Mouse (Mus musculus) heart, adult 2 months (tissue): ENCODE results near the gene Spata31d1c. TPM values are rescaled to one million over a fixed set of nuclear protein-coding genes. Genes with fewer than 3 reads are reported as not detected.
A peak's percentile ranks its signal among the peaks of the same experiment; 100 is the strongest.

Experiments
- DNase-seq, 2 experiments: peaks; one replicate each; pipeline ENCODE4 v3.0.0; 2021
- H3K27ac ChIP-seq: fragments of 200-600 bp; 2 replicates; pipeline ENCODE4 v1.8.1; 2022
- H3K27me3 ChIP-seq: fragments of 200-500 bp; 2 replicates; pipeline ENCODE4 v1.6.1; 2012; ENCODE audit warnings: mild to moderate bottlenecking, low read length, inconsistent platforms, mixed read lengths; ENCODE audit not compliant: control insufficient read depth, insufficient read depth
- H3K36me3 ChIP-seq: fragments of 200-500 bp; 2 replicates; pipeline ENCODE4 v1.6.1; 2012; ENCODE audit warnings: low read length, inconsistent platforms; ENCODE audit not compliant: control insufficient read depth, insufficient read depth
- H3K4me1 ChIP-seq: fragments of 200-500 bp; 2 replicates; pipeline ENCODE4 v1.6.1; 2011; ENCODE audit warnings: low read length; ENCODE audit not compliant: control insufficient read depth, insufficient read depth
- H3K4me3 ChIP-seq: fragments of 200-600 bp; 2 replicates; pipeline ENCODE4 v1.8.1; 2022
- H3K79me2 ChIP-seq: fragments of 200-500 bp; replicated peaks from 2 replicates; pipeline ENCODE4 v1.6.1; 2012; ENCODE audit warnings: mild to moderate bottlenecking, inconsistent platforms, low read length, moderate library complexity, mixed read lengths; ENCODE audit not compliant: control insufficient read depth, insufficient read depth
- H3K9ac ChIP-seq: fragments of 200-500 bp; 2 replicates; pipeline ENCODE4 v1.6.1; 2012; ENCODE audit warnings: low read depth, mild to moderate bottlenecking, control low read depth, inconsistent platforms, low read length, mixed read lengths
- CTCF ChIP-seq: fragments of 200-600 bp; IDR thresholded peaks from 2 replicates; pipeline ENCODE4 v1.8.1; 2022; ENCODE audit warnings: antibody characterized with exemption, mild to moderate bottlenecking, moderate library complexity
- EP300 ChIP-seq: fragments of 200-500 bp; IDR thresholded peaks from 2 replicates; pipeline ENCODE4 v1.6.1; 2011; ENCODE audit warnings: low read depth, low read length, control low read depth; ENCODE audit not compliant: insufficient read depth
- POLR2A ChIP-seq: fragments of 200-500 bp; IDR thresholded peaks from 2 replicates; pipeline ENCODE4 v1.6.1; 2011; ENCODE audit warnings: mild to moderate bottlenecking, low read depth, low read length, control low read depth; ENCODE audit not compliant: insufficient read depth
- WGBS: fragments of 180-500 bp; shearing (Covaris S2); methylation state at CpG from one replicate; pipeline ENCODE4 v1.1.7; 2018; 5-methylcytosine and 5-hydroxymethylcytosine counted together
- intact Hi-C: fragments of 180-260 bp; cut with DNase I; formaldehyde crosslinking; loops from one replicate; pipeline ENCODE4 v1.15.1; 2025
- polyA plus RNA-seq: library from polyadenylated mRNA; depleted of rRNA; stranded (reverse); fragments of >200 nt; gene quantifications from 2 replicates; pipeline ENCODE4 v1.2.3, GENCODE M21; 2012; rRNA removed
- total RNA-seq, 2 experiments: library from RNA; stranded (reverse); gene quantifications; 2 replicates each; pipeline ENCODE4 v1.2.3; 2021

Gene Spata31d1c
- total and polyA plus RNA-seq, 3 experiments: not detected

GRCm38 (mm10) chr13:65035057-65035456 is 2.2 kb downstream of the Spata31d1c start:
- no peak overlapping the region for H3K9ac ChIP-seq
- TF ChIP-seq POLR2A (no peak), CTCF (peak; percentile 58)
- no peak overlapping the region for H3K27ac ChIP-seq
- H3K4me1 ChIP-seq: no peaks in the 10 kb centered on the region
- H3K4me3 ChIP-seq: no peak overlapping the region
- intact Hi-C loops: no loop called here
- no peak for DNase-seq
- whole genome bisulfite sequencing: 50% methylated on average over 4 of the region's 4 CpGs
- no peaks in the 10 kb centered on the region for H3K36me3 ChIP-seq
- no peaks in the 10 kb centered on the region for H3K79me2 ChIP-seq
- no peaks in the 10 kb centered on the region for H3K27me3 ChIP-seq

GRCm38 (mm10) chr13:65052660-65053059 is 19.8 kb downstream of the Spata31d1c start, which contains the start of gene Prss47:
TSS of gene Prss47 (minus strand) at chr13:65052760.
- H3K4me1 ChIP-seq: no peaks in the 10 kb centered on the region

DNA sequence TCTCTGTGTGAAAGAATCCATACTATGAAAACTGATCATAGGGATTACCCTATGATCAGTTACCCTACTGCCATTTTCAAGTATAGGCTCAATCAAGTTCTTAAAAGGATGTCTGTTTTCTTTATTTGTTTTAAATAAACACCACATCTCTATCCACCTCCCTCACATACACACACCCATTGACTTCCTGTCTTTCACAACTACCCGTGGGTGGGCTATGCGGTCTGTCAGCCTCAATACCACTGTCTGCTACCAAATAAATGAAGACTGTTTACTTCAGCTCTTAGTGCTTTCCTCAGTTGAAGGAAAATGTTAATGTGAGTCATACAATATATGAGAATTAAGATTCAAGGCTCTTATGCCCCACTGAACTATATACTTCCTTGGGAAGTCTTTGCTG is 37.1 kb downstream of the Spata31d1c start:
- Histone ChIP-seq H3K4me3 (no peak overlapping the region), H3K36me3 (peaks cover 8% of the 10 kb centered on the region), H3K27me3 (no peaks in the 10 kb centered on the region), H3K79me2 (no peaks in the 10 kb centered on the region), H3K4me1 (no peaks in the 10 kb centered on the region), H3K27ac (no peak overlapping the region), H3K9ac (no peak overlapping the region)
- 57% methylated on average over 2 of the region's 2 CpGs for WGBS
- no peak for DNase-seq
- intact Hi-C loops: no loop called here
- no peak for TF ChIP-seq POLR2A
- TF ChIP-seq EP300: no peak
- TF ChIP-seq CTCF: no peak

More at GRCm38 (mm10) chr13:65052660-65053059, 19.8 kb downstream of the Spata31d1c start, which contains the start of gene Prss47:
- Histone ChIP-seq H3K4me3 (no peak within 1 kb of the TSS), H3K9ac (no peak within 1 kb of the TSS), H3K79me2 (no peaks in the 10 kb centered on the region), H3K27me3 (no peaks in the 10 kb centered on the region), H3K36me3 (no peaks in the 10 kb centered on the region), H3K27ac (no peak within 1 kb of the TSS)
- DNase-seq: no peak
- no peak for TF ChIP-seq EP300
- TF ChIP-seq CTCF: no peak
- no peak for TF ChIP-seq POLR2A
- WGBS: 78% methylated on average over 9 of the region's 9 CpGs
- intact Hi-C loops: no loop called here

Other genes with a start within 250 kb of the Spata31d1c start
- not detected for gene Cntnap3, start 129.1 kb upstream of the Spata31d1c start, total RNA-seq
- gene Cntnap3, start 129.1 kb upstream of the Spata31d1c start, polyA plus RNA-seq: not detected in 2 replicates
- not detected for gene Spata31, start 115.7 kb upstream of the Spata31d1c start, total RNA-seq
- not detected in 2 replicates for gene Spata31, start 115.7 kb upstream of the Spata31d1c start, polyA plus RNA-seq
- gene Prss47, start 19.7 kb downstream of the Spata31d1c start, total RNA-seq: not detected
- not detected in 2 replicates for gene Prss47, start 19.7 kb downstream of the Spata31d1c start, polyA plus RNA-seq
- 10 to 100 TPM; 15.3 to 15.4 TPM for gene Mfsd14b, start 79.9 kb downstream of the Spata31d1c start, total RNA-seq
- 7.9 and 13.0 TPM in 2 replicates for gene Mfsd14b, start 79.9 kb downstream of the Spata31d1c start, polyA plus RNA-seq
- not detected for gene Olfr465-ps1, start 105.0 kb downstream of the Spata31d1c start, total RNA-seq
- not detected in 2 replicates for gene Olfr465-ps1, start 105.0 kb downstream of the Spata31d1c start, polyA plus RNA-seq
- not detected for gene Olfr466, start 117.2 kb downstream of the Spata31d1c start, total RNA-seq
- gene Olfr466, start 117.2 kb downstream of the Spata31d1c start, polyA plus RNA-seq: not detected in 2 replicates
- gene Nlrp4f, start 172.9 kb downstream of the Spata31d1c start, total RNA-seq: not detected
- gene Nlrp4f, start 172.9 kb downstream of the Spata31d1c start, polyA plus RNA-seq: not detected in 2 replicates
- not detected for gene Gm10775, start 226.5 kb downstream of the Spata31d1c start, total RNA-seq
- not detected in 2 replicates for gene Gm10775, start 226.5 kb downstream of the Spata31d1c start, polyA plus RNA-seq
- 10 to 100 TPM; 21.2 to 23.3 TPM for gene Zfp369, start 245.8 kb downstream of the Spata31d1c start, total RNA-seq
- 11.0 and 18.6 TPM in 2 replicates for gene Zfp369, start 245.8 kb downstream of the Spata31d1c start, polyA plus RNA-seq